Mouse (Mus musculus) E14TG2a.4 (cell line): Measurements from ENCODE around the gene Gm8113.
"Not testable (repeated sequence)": the region's sequence is repeated elsewhere in the genome, so short reads cannot be mapped to it uniquely, and the experiment has no call there.

Experiments used
- H3K27me3 ChIP-seq: 2 replicates; pipeline ENCODE4 v1.6.1; 2014; ENCODE audit warnings: low read length, control low read depth; ENCODE audit not compliant: insufficient read depth
- H3K36me3 ChIP-seq: 2 replicates; pipeline ENCODE4 v1.6.1; 2014; ENCODE audit warnings: low read length, control low read depth; ENCODE audit not compliant: insufficient read depth
- H3K4me1 ChIP-seq: replicated peaks from 2 replicates; pipeline ENCODE4 v1.6.1; 2014; ENCODE audit warnings: low read depth, low read length, control low read depth
- H3K4me3 ChIP-seq: replicated peaks from 2 replicates; pipeline ENCODE4 v1.5.1; 2014; ENCODE audit warnings: mild to moderate bottlenecking, low read length
- H3K9me3 ChIP-seq: 2 replicates; pipeline ENCODE4 v1.6.1; 2014; ENCODE audit warnings: low read length, control low read depth
- CTCF ChIP-seq: conservative IDR thresholded peaks from 2 replicates; pipeline ENCODE4 v1.5.1; 2014; ENCODE audit warnings: low read length

The Gm8113 gene

DNA sequence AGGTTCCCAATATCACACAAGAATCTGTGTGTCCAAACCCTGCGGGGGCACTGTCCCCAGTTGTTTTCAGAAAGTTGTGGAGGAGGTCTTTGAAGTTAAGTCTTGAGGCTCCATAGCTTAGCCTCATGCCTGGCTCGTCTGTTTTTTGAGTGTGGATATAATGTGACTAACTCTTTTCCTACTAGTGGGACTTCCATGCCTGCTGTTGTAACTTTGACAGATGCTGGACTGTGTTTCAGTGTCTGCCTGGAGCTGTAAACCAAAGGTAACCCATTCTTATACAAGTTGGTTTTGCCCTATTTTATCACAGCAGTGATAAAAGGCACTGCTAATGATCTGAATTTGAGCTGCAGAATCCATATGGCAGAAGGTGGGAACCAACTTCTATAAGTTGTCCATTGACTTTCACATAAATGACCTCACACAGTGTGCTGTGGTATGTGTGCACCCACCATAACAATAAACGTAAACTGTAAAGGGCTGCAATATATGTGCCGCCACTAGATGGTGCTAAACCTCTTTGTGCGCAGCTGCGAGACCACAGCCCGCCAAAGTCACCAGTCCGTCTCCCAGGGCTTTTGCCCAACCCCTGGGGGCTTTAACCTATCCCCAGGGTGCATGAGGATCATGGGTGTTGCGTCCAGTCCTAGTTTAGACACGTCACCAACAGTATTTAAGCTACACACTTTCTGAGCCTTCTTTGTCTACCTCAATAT, at the start of gene Gm8113:
Gene Gm8113 (plus strand): TSS at position 703 of the 716 bp plus-strand sequence.
- H3K36me3 ChIP-seq, H3K4me1 ChIP-seq, H3K27me3 ChIP-seq, H3K9me3 ChIP-seq: not testable (repeated sequence)
- H3K4me3 ChIP-seq = peak within 1 kb of the TSS; percentile 79
- TF ChIP-seq CTCF = peak; percentile 59

DNA sequence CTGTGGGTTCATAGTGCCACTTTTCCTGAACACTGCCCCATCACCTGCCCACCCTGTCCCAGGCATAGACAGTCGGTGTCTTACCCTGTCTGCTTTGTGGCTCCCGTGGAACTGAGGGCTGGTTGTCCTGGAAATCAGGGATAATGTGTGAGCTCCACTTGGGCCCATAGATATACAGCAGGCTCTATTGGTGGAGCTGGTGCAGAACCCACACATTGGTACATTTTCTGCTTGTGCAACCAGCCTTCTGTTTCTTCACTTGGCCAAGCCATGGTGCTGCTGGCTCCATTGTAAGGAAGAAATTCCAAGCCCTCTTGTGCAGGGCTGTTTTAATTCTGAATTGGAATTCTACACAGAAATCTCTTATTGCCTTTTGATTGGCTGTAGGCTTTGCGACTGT, 49.8 kb upstream of the Gm8113 start, which contains the start of gene Ear1:
Gene Ear1 (minus strand): TSS at position 101 of the 400 bp plus-strand sequence.
- H3K4me3 ChIP-seq, H3K9me3 ChIP-seq, H3K27me3 ChIP-seq, H3K36me3 ChIP-seq, H3K4me1 ChIP-seq: not testable (repeated sequence)

DNA sequence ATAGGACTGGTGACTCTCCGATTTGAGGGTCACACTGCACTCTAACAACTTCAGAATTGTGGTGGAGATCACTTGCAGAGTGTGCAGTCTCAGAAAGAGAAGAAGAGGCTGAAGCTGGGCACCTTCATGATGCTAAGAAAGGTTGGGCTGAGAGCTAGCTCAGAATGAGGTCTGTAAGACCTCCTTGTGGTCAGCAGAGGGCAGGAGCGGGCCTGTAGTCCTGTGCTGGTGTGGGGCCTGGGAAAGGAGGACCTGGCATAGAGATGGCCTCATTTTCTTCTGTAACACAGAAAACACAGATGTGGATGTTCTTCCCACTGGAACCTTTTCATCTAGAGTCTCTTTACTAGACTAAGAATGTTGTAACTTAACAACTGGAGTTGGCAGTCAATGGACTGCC, 47.4 kb upstream of the Gm8113 start:
- H3K4me1 ChIP-seq, H3K27me3 ChIP-seq, H3K4me3 ChIP-seq, H3K36me3 ChIP-seq, H3K9me3 ChIP-seq: not testable (repeated sequence)

DNA sequence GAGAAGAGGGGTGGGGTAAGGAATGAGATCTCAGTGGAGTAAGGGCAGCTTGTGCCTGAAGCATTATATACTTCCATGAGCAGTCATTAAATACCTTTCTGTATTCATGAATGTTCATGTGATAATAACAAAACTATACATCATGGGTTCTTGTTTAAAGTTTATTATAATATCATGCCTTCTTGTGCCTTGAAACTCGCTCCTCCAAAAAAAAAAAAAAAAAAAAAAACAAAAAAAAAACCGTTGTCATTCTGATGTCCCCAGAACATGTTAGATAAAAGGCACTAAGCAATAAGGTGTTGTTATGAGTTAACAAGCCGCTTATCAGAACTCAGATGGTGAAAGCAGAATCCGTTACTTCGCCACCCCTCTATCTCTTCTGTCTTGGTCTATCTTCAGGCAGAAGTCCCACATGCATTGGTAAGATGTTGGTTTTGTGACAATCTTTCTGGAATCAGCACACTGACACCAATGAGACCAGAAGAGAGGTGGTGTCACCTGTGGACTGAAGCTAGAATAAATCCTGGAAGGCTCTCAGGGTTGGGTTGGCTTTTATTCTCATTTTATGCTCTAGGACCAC, 45.1 kb upstream of the Gm8113 start:
- not testable (repeated sequence) for H3K36me3 ChIP-seq, H3K4me1 ChIP-seq, H3K27me3 ChIP-seq

DNA sequence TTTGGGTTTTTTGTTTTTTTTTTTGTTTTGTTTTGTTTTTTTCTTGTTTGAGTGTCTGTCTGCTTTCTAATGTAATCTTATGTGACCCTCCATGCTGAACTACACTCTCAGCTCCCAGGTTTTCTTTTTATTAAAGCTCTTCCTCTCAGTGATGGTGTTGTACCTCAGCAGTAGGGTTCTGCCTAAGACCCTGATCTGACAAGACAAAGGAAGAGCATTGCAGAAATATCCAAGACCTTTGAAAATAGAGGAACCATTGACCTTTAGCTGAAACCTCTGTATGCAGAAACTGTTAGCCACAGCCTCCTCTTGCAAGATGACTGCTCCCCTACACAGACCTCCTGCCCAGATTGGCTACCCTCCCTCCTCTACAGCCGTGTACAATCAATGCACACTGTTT, 39.0 kb upstream of the Gm8113 start:
- H3K9me3 ChIP-seq, H3K27me3 ChIP-seq: not testable (repeated sequence)

More for the DNA sequence above, 45.1 kb upstream of the Gm8113 start:
- not testable (repeated sequence) for H3K9me3 ChIP-seq, H3K4me3 ChIP-seq

DNA sequence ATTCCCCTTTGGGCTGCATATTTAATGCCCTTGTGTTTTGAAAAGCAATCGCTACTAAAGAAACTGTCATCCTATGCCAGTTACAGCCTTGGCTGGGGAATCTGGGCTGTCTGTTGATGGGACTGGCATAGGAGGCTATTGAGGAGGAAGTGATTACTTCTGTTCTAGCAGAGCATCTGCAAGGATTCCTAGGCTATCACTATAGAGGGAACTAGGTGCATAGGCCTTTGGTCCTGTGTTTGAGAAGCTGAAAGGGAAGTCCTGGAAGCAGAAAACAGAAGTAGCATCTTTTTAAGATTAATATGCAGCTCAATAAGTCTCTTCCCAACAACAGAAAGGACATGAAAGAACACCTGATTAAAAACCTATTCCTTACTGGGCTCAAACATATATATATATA, 33.9 kb upstream of the Gm8113 start:
- H3K36me3 ChIP-seq, H3K4me1 ChIP-seq, H3K27me3 ChIP-seq, H3K9me3 ChIP-seq, H3K4me3 ChIP-seq: not testable (repeated sequence)

More for the DNA sequence above, 39.0 kb upstream of the Gm8113 start:
- not testable (repeated sequence) for H3K4me1 ChIP-seq, H3K4me3 ChIP-seq, H3K36me3 ChIP-seq

DNA sequence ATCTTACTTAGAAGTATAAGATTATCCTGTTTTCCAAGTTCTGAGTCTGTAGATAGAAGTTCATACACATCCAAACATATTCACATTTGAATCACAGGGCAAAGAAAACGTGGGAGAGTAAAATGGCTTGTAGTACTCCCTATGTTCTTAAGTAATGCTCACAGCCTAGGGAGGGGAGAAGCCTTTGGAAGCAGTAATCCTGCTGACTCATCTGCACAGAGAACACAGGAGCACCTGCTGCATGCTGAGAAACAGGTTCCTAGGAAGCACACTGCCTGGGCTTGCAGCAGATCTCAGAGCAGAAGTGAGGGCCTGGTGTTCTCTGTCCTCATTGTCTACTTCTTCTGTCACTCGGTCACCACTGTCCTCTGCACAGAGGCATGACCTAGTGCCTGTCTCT, 29.8 kb upstream of the Gm8113 start:
- H3K36me3 ChIP-seq, H3K4me1 ChIP-seq, H3K4me3 ChIP-seq, H3K9me3 ChIP-seq, H3K27me3 ChIP-seq: not testable (repeated sequence)

DNA sequence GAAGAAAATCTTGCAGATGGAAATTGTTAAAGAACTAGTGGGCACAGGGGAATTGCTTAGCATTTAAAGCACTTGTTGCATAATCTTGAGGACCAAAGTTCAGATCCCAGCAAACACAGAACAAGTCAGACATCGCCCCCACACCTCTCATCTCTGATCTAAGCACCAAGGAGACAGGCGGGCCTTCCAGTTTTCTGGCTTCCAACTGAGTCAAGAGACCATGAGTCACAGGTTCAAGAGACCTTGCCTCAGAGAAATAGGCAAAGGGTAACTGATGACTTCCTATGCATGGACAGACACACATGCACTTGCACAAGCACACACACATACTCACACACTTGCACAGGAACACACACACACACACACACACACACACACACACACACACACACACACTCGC, 26.6 kb upstream of the Gm8113 start:
- H3K4me1 ChIP-seq, H3K27me3 ChIP-seq, H3K4me3 ChIP-seq, H3K9me3 ChIP-seq, H3K36me3 ChIP-seq: not testable (repeated sequence)

DNA sequence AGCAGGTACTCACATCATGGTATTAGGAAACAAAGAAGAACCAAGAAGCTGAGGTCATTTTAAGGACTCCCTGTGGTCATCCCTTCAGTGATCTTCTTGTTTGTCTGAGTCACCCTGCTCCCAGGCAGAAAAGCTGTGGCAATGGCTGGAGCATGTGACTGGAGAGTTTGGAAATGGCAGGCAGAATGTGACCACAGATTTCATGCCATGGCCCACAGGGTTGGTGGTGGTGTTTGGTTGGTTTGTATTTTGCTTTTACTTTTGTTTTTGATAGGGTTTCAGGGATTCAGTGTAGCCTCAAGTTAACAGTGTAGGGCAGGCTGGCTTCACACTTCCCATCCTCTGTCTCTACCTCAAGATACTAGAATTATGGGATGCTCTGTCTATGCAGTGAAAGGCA, 7.0 kb upstream of the Gm8113 start:
- not testable (repeated sequence) for H3K36me3 ChIP-seq, H3K27me3 ChIP-seq, H3K9me3 ChIP-seq, H3K4me1 ChIP-seq, H3K4me3 ChIP-seq

DNA sequence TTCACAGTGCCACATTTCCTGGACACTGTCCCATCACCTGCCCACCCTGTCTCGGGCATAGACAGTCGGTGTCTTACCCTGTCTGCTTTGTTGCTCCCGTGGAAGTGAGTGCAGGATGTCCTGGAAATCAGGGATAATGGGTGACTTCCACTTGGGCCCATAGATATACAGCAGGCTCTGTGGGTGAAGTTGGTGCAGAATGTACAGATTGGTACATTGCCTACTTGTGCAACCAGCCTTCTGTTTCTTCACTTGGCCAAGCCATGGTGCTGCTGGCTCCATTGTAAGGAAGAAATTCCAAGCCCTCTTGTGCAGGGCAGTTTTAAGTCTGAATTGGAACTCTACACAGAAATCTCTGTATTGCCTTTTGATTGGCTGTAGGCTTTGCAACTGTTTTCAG, 1.7 kb upstream of the Gm8113 start, which contains the start of gene Ear10:
Gene Ear10 (minus strand): TSS at position 101 of the 400 bp plus-strand sequence.
- not testable (repeated sequence) for H3K4me3 ChIP-seq, H3K4me1 ChIP-seq, H3K9me3 ChIP-seq, H3K27me3 ChIP-seq, H3K36me3 ChIP-seq

DNA sequence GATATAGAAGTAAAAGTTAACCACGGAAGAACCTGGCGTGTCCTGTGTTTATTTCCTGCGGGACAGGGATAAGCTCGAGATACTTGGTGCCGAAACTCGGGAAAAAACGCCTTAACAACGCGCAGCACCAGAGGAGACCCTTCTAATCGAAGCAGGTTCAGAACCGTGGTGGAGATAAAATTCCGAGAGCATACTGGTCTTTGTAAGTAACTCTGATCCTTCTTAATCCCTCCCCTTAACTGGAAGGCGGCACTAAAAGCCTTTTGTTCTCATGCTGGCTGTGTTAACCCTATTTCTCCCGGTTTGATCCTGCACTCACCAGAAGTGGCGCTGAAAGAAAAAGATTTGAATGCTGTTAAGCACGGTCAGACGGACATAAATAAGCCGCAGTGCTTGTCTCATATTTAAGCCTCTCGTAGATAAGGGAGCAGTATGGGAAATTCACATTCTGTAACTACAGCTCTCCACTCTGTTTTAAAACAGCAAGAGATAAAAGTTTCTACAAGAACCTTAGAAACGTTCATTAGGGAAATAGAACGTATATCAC, 287 bp downstream of the Gm8113 start:
- not testable (repeated sequence) for H3K36me3 ChIP-seq, H3K9me3 ChIP-seq, H3K4me1 ChIP-seq, H3K27me3 ChIP-seq
- H3K4me3 ChIP-seq = peak overlapping the region; percentile 79
